Mouse (Mus musculus) liver, embryonic 11.5 days (tissue): ENCODE measurements around the gene Map1s. TPM values are rescaled to one million over a fixed set of nuclear protein-coding genes. Genes with fewer than 3 reads are reported as not detected.

ENCODE experiments used
- ATAC-seq: fragments of 200-750 bp; cut with Nextera tagmentation; replicated peaks from 2 replicates; pipeline ENCODE4 v1.8.0; 2017; ENCODE audit warnings: moderate number of reproducible peaks, mild to moderate bottlenecking, moderate TSS enrichment, moderate library complexity; ENCODE audit not compliant: low FRiP score
- DNase-seq: peaks from one replicate; pipeline ENCODE4 v3.0.0-alpha.2; 2017; ENCODE audit warnings: low spot score
- H3K27ac ChIP-seq: fragments of 300-500 bp; sonication (generic); 2 replicates; pipeline ENCODE4 v1.5.1; 2014; ENCODE audit warnings: mild to moderate bottlenecking, low read depth, low read length, control low read depth
- H3K27me3 ChIP-seq: fragments of 300-500 bp; sonication (generic); replicated peaks from 2 replicates; pipeline ENCODE4 v1.6.1; 2014; ENCODE audit warnings: low read length, mixed read lengths; ENCODE audit not compliant: control insufficient read depth, insufficient read depth
- H3K36me3 ChIP-seq: fragments of 300-500 bp; sonication (generic); 2 replicates; pipeline ENCODE4 v1.6.1; 2014; ENCODE audit warnings: mild to moderate bottlenecking, low read length, moderate library complexity, mixed read lengths; ENCODE audit not compliant: control insufficient read depth, insufficient read depth
- H3K4me1 ChIP-seq: fragments of 300-500 bp; sonication (generic); replicated peaks from 2 replicates; pipeline ENCODE4 v1.6.1; 2014; ENCODE audit warnings: low read length, mixed read lengths; ENCODE audit not compliant: control insufficient read depth, insufficient read depth
- H3K4me2 ChIP-seq: fragments of 300-500 bp; sonication (generic); 2 replicates; pipeline ENCODE4 v1.6.1; 2014; ENCODE audit warnings: mild to moderate bottlenecking, control low read depth, moderate library complexity
- H3K4me3 ChIP-seq: fragments of 300-500 bp; sonication (generic); 2 replicates; pipeline ENCODE4 v1.5.1; 2014; ENCODE audit warnings: low read depth, low read length, control low read depth
- H3K9ac ChIP-seq: fragments of 300-500 bp; sonication (generic); 2 replicates; pipeline ENCODE4 v1.6.1; 2014; ENCODE audit warnings: low read depth, low read length, control low read depth
- H3K9me3 ChIP-seq: fragments of 300-500 bp; sonication (generic); 2 replicates; pipeline ENCODE4 v1.6.1; 2016; ENCODE audit warnings: low read length, inconsistent platforms, mixed read lengths; ENCODE audit not compliant: control insufficient read depth
- WGBS: fragments of 180-500 bp; shearing (Covaris S2); extraction: QIAGEN DNeasy Blood & Tissue Kit; methylation state at CpG from one replicate; pipeline ENCODE4 v1.1.7; 2014; 5-methylcytosine and 5-hydroxymethylcytosine counted together
- polyA plus RNA-seq: library from polyadenylated mRNA; unstranded; fragments of >200 nt; fragmentation: Nextera tagmentation; extraction: Ambion mirVana; gene quantifications from 2 replicates; pipeline ENCODE4 v1.2.1, GENCODE M21; 2014

Gene Map1s
- polyA plus RNA-seq, 1 experiment from 2014 or later: 49.0 TPM

DNA sequence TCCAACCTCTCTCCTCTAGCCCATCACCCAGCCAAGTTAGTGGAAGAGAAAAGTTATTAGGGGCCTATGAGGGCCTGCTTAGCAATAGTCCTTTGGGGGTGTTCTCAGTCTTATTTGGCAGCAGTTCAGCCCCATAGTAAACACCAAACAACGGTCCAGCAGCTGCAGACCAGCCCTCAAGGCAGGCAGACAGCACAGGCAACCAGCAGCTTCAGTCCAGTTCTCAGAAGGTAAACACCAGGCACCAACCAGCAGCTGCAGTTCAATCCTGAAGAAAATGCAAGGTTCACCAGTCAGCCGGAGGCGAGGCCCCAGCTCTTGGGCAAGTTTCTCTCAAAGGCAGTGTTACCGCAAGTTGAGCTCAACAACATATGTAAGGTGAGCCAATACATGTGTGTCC, 27.3 kb downstream of the Map1s start:
- no peaks in the 10 kb centered on the region for H3K36me3 ChIP-seq
- no peak overlapping the region for H3K9ac ChIP-seq
- no peaks in the 10 kb centered on the region for H3K27me3 ChIP-seq
- no peaks in the 10 kb centered on the region for H3K4me1 ChIP-seq
- 91% methylated on average over 4 of the region's 4 CpGs for WGBS
- no peaks in the 10 kb centered on the region for H3K9me3 ChIP-seq
- no peak overlapping the region for H3K4me3 ChIP-seq
- no peak for DNase-seq
- no peak overlapping the region for H3K27ac ChIP-seq
- no peak for ATAC-seq
- H3K4me2 ChIP-seq: no peak overlapping the region

DNA sequence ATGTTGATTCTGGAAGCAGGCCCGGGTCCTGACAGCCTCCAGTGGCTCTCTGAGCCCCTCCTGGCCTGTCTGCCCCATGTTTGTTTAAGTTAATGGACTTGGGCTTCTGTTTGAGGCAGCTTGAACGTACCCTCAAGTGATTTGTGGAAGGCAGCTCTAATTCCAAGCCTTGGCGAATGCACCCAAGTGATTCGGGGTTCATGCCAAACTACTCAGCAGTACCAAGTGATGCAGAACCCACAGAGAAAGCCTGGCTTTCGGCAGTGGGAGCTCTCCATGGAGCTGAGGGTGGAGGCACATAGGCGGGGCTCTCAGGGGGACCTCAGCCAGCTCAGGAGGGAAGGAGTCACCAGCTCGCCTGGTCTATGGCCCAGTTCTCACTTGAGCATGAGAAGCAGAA, 29.1 kb downstream of the Map1s start:
- H3K36me3 ChIP-seq: no peaks in the 10 kb centered on the region
- no peak for DNase-seq
- H3K27ac ChIP-seq: no peak overlapping the region
- no peak for ATAC-seq
- 60% methylated on average over 7 of the region's 7 CpGs for WGBS
- no peaks in the 10 kb centered on the region for H3K4me1 ChIP-seq
- H3K4me2 ChIP-seq: no peak overlapping the region
- H3K9ac ChIP-seq: no peak overlapping the region
- H3K4me3 ChIP-seq: no peak overlapping the region
- no peaks in the 10 kb centered on the region for H3K27me3 ChIP-seq
- H3K9me3 ChIP-seq: no peaks in the 10 kb centered on the region

DNA sequence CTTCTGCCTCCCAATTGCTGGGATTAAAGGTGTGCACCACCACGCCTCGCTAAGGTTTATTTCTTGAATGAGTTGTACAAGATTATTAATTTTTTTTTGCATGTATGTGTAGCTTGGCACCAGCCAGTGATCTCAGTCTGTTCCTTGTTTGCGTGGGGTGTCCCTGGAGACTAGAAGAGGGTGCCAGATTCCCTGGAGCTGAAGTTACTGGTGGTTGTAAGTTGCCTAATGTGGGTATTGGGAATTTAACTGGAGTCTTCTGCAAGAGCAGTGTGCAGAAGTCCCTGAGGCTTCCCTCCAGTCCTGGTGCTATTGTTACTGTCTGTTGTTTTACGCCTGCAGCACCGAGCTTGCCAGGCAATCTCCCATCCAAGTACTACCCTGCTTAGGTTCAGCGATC, 31.5 kb downstream of the Map1s start:
- Histone ChIP-seq H3K27ac (no peak overlapping the region), H3K9ac (no peak overlapping the region), H3K4me2 (no peak overlapping the region), H3K4me1 (no peaks in the 10 kb centered on the region), H3K27me3 (no peaks in the 10 kb centered on the region), H3K4me3 (no peak overlapping the region), H3K9me3 (no peaks in the 10 kb centered on the region), H3K36me3 (no peaks in the 10 kb centered on the region)
- DNase-seq: peak; percentile 18
- no peak for ATAC-seq
- 85% methylated on average over 6 of the region's 6 CpGs for WGBS

DNA sequence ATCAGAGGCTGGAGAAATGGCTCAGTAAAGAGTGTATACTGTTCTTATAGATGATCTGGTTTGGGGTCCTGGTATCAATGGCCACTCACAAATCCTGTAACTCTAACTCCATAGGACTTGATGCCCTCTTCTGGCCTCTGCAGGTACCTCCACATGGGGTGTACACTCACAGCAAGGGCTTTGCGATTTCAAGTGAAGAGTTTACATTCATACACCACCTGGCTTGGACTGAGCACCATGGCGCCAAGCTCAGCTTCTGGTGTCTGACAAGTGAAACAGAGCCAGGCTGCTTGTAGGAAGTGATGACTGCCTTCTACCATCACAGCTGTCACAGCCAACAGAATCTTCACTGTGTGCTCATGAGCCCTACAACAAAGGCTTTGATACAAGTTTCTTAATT, 35.7 kb downstream of the Map1s start:
- ATAC-seq (no peak), DNase-seq (no peak)
- Histone ChIP-seq H3K9ac (no peak overlapping the region), H3K4me1 (no peaks in the 10 kb centered on the region), H3K9me3 (no peaks in the 10 kb centered on the region), H3K4me3 (no peak overlapping the region), H3K4me2 (no peak overlapping the region), H3K36me3 (no peaks in the 10 kb centered on the region), H3K27me3 (no peaks in the 10 kb centered on the region), H3K27ac (no peak overlapping the region)
- WGBS: 55% methylated on average over 2 of the region's 2 CpGs

DNA sequence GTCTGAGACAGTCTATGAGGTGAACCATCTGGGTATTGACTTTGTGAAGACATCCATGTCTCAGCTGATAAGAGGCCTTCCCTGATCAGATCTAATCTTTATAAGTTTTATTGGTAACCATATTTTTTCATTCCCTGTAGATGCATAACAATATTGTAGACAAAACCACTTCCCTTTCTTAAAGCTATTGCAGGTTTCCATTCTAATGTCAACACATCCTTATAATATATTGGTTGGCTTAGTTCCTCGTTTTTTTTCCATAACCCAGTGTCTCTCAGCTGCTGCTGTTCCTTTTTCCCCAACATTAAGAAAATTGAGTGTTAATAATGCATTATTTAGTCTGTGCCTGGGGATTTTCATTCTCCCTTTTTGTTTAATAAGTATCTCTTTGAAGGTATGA, 37.5 kb downstream of the Map1s start:
- no peaks in the 10 kb centered on the region for H3K9me3 ChIP-seq

GRCm38 (mm10) chr8:70949847-70950246, 44.1 kb downstream of the Map1s start:
- H3K9me3 ChIP-seq: no peaks in the 10 kb centered on the region
- DNase-seq (no peak), ATAC-seq (no peak)
- no peak overlapping the region for H3K27ac ChIP-seq
- no peaks in the 10 kb centered on the region for H3K4me1 ChIP-seq
- H3K27me3 ChIP-seq: no peaks in the 10 kb centered on the region
- WGBS: 41% methylated on average over 1 of the region's 1 CpGs
- H3K36me3 ChIP-seq: no peaks in the 10 kb centered on the region
- no peak overlapping the region for H3K4me2 ChIP-seq
- H3K9ac ChIP-seq: no peak overlapping the region
- H3K4me3 ChIP-seq: no peak overlapping the region

More for the DNA sequence above, 37.5 kb downstream of the Map1s start:
- Histone ChIP-seq H3K4me1 (no peaks in the 10 kb centered on the region), H3K9ac (no peak overlapping the region), H3K27me3 (no peaks in the 10 kb centered on the region), H3K27ac (no peak overlapping the region), H3K36me3 (no peaks in the 10 kb centered on the region), H3K4me2 (no peak overlapping the region), H3K4me3 (no peak overlapping the region)
- no peak for DNase-seq
- no peak for ATAC-seq
- WGBS: 37% methylated on average over 1 of the region's 1 CpGs

GRCm38 (mm10) chr8:70960703-70961472, 55.2 kb downstream of the Map1s start:
- Histone ChIP-seq H3K9me3 (no peaks in the 10 kb centered on the region), H3K4me3 (no peak overlapping the region), H3K36me3 (no peaks in the 10 kb centered on the region), H3K9ac (no peak overlapping the region), H3K27me3 (no peaks in the 10 kb centered on the region), H3K4me2 (no peak overlapping the region), H3K4me1 (no peaks in the 10 kb centered on the region), H3K27ac (no peak overlapping the region)
- no peak for ATAC-seq
- 72% methylated on average over 14 of the region's 14 CpGs for WGBS
- DNase-seq: no peak

DNA sequence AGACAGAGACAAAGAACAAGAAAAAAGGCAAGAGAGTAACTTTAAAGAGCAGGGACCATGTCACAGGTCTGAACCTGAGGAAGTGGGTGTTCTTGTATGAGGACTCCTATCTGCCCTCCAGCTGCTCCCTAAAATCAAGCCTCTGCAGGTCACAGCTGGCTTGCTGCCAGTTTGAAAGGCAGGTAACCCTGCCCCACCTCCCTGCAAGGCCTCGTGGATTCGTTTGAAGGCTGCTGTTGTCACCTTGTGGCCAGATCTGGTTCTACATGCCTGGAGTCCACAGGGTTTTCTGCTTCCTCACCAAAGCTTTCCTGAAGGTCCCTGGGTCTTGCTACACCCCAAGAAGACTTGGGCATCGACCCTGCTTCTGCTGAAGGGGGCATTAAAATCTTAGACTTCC, 58.4 kb downstream of the Map1s start:
- WGBS: 4% methylated on average over 3 of the region's 3 CpGs

GRCm38 (mm10) chr8:70964861-70965260, 59.1 kb downstream of the Map1s start:
- Histone ChIP-seq H3K4me1 (no peaks in the 10 kb centered on the region), H3K27ac (no peak overlapping the region), H3K9me3 (no peaks in the 10 kb centered on the region), H3K27me3 (no peaks in the 10 kb centered on the region), H3K4me2 (no peak overlapping the region), H3K4me3 (no peak overlapping the region), H3K9ac (no peak overlapping the region), H3K36me3 (no peaks in the 10 kb centered on the region)
- ATAC-seq (no peak), DNase-seq (no peak)

More for the DNA sequence above, 58.4 kb downstream of the Map1s start:
- no peaks in the 10 kb centered on the region for H3K4me1 ChIP-seq
- no peak overlapping the region for H3K9ac ChIP-seq
- H3K27me3 ChIP-seq: no peaks in the 10 kb centered on the region
- no peak overlapping the region for H3K4me3 ChIP-seq
- no peak overlapping the region for H3K4me2 ChIP-seq
- DNase-seq: no peak
- H3K9me3 ChIP-seq: no peaks in the 10 kb centered on the region
- ATAC-seq: no peak
- H3K27ac ChIP-seq: no peak overlapping the region
- no peaks in the 10 kb centered on the region for H3K36me3 ChIP-seq
